Mouse (Mus musculus): ENCODE results near the gene Pih1d2. TPM values are rescaled to one million over a fixed set of nuclear protein-coding genes. Genes with fewer than 3 reads are reported as not detected.
"Not testable (repeated sequence)": the region's sequence is repeated elsewhere in the genome, so short reads cannot be mapped to it uniquely, and the experiment has no call there.

The Pih1d2 gene
- polyA plus RNA-seq, 1 experiment from 2014 or later = 5.6 TPM

DNA sequence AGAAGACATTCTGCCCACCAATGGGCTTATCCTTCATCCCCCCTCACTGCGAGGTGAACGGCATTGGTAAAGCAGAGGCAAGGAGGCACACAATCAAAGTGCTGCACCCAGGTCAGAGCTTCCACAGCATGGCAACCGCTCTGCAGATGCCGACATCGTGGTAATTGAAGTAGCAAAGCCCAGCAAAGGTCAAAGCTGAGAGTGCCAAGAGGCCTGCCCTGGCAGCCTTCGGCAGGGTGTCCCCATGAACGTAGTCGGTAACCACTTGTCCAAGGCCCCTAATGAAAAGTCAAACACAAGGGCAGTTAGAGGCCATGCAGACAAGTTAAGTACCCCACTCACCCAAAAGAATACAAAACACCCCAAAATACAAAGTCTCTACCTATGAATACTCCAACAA lies 20.1 kb upstream of the Pih1d2 start:
- Histone ChIP-seq H3K9ac (no peak overlapping the region), H3K27ac (no peak overlapping the region), H3K27me3 (replicated peaks) (no peaks in the 10 kb centered on the region), H3K4me2 (no peak overlapping the region), H3K36me3 (replicated peaks) (peaks cover 43% of the 10 kb centered on the region), H3K4me1 (peaks cover 6% of the 10 kb centered on the region), H3K9me3 (no peaks in the 10 kb centered on the region), H3K4me3 (no peak overlapping the region)
- ATAC-seq (replicated peaks) = no peak
- 95% methylated on average over 8 of the region's 8 CpGs for WGBS

DNA sequence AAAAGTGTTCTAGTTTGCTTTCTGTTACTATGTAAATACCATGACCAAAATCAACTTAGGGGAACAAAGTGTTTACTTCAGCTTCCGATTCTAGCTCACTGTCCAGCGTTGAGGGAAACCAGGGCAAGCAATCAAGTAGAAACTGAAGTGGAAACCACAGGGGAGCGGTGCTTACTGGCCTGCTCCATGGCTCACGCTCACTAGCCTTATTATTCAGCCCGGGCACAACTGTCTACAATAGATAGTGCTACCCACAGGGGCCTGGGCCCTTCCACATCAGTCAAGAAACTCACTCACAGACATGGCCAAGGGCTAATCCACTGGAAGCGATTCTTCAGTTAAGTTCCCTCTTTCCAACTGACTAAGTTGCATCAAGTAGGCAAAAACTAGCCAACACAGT lies 15.6 kb upstream of the Pih1d2 start:
- WGBS = 79% methylated on average over 6 of the region's 6 CpGs
- peaks cover 36% of the 10 kb centered on the region for H3K36me3 ChIP-seq (replicated peaks)
- H3K4me3 ChIP-seq = no peak overlapping the region

GRCm38 (mm10) chr9:50602055-50602845 lies 14.9 kb upstream of the Pih1d2 start:
- 91% methylated on average over 7 of the region's 7 CpGs for WGBS
- peak overlapping the region; percentile 77 for H3K4me3 ChIP-seq

More for the DNA sequence above, 15.6 kb upstream of the Pih1d2 start:
- no peak overlapping the region for H3K4me2 ChIP-seq
- H3K9ac ChIP-seq = no peak overlapping the region
- no peak for ATAC-seq (replicated peaks)
- peaks cover 31% of the 10 kb centered on the region for H3K4me1 ChIP-seq
- no peak overlapping the region for H3K27ac ChIP-seq
- no peaks in the 10 kb centered on the region for H3K9me3 ChIP-seq
- H3K27me3 ChIP-seq (replicated peaks) = no peaks in the 10 kb centered on the region

DNA sequence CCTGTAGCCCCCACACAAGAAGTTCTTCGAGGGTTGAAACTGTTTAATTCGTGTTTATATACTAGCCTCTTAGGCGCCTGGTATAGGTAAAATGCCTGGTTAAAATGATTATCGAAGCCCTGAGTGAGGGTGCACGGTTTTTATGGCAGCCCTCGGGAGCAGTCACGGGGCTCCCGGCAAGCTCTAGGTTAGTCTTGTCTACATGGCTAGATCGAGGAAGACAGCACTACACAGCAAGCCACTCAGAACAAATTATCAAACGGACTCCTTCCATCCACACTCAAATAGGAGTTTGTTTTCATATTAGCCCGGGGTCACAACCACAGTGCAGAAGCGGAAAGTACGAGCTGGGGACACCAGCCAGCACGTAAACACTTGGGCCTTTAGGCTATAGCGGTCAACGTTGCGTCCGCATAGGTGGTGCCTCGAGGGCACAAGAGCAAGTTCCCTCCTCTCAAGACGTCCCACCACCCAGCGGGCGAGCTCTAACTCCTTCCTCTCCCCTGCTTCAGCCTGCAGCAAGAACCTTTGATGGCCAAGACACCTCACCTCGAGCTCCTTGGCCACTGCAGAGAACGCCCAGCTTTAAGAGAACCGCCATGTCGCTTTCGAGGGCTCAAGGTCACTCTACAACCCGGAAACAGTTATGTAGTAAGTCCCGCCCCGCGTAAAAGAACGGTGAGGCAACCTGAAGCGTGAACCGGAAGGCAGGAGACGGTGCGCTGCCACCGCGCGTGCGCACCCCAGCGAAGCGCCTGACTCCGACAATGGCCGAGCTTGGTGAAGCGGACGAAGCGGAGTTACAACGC lies 13.7 kb upstream of the Pih1d2 start, which contains the start of the genes Sdhd and Timm8b:
Sdhd (minus strand) TSS at position 624 of the 809 bp plus-strand sequence.
Timm8b (plus strand) TSS at position 722 of the 809 bp plus-strand sequence.
- peaks cover 27% of the 10 kb centered on the region for H3K36me3 ChIP-seq (replicated peaks)
- peaks cover 31% of the 10 kb centered on the region for H3K4me1 ChIP-seq
- no peaks in the 10 kb centered on the region for H3K9me3 ChIP-seq
- peak within 1 kb of the TSS; percentile 90 for H3K9ac ChIP-seq
- peak within 1 kb of the TSS; percentile 83 for H3K4me2 ChIP-seq
- 1% methylated on average over 48 of the region's 48 CpGs for WGBS
- peak within 1 kb of the TSS; percentile 90 for H3K27ac ChIP-seq
- H3K27me3 ChIP-seq (replicated peaks) = no peaks in the 10 kb centered on the region
- H3K4me3 ChIP-seq = peak within 1 kb of the TSS; percentile 77
- peak; percentile 98 for ATAC-seq (replicated peaks)

More at GRCm38 (mm10) chr9:50602055-50602845, 14.9 kb upstream of the Pih1d2 start:
- Histone ChIP-seq H3K36me3 (replicated peaks) (peaks cover 31% of the 10 kb centered on the region), H3K27ac (no peak overlapping the region), H3K9ac (no peak overlapping the region), H3K4me1 (peaks cover 31% of the 10 kb centered on the region), H3K4me2 (peak overlapping the region; percentile 83), H3K9me3 (no peaks in the 10 kb centered on the region), H3K27me3 (replicated peaks) (no peaks in the 10 kb centered on the region)
- no peak for ATAC-seq (replicated peaks)

DNA sequence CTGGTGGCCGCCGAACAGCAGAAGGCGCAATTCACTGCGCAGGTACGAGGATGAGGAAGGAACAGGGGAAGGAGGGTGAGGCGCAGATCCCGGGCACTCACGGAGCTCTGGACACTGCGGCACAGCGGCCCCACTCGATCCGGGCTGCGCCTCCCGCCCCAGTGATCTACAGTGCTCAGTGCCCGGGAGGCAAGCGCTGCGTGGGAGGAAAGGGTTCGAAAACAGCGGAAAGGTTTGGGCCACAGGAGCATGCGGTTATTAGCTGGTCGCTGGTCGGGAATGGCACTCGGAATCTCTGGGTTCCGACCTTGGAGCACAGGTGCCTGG lies 13.2 kb upstream of the Pih1d2 start:
- H3K27ac ChIP-seq = peak overlapping the region; percentile 90
- ATAC-seq (replicated peaks) = peak; percentile 92
- 1% methylated on average over 24 of the region's 24 CpGs for WGBS

GRCm38 (mm10) chr9:50604338-50604737 lies 12.8 kb upstream of the Pih1d2 start:
- Histone ChIP-seq H3K36me3 (replicated peaks) (peaks cover 20% of the 10 kb centered on the region; the same call in 1 of the 2 replicates), H3K27me3 (replicated peaks) (no peaks in the 10 kb centered on the region), H3K4me3 (peak overlapping the region; percentile 77), H3K4me2 (peak overlapping the region; percentile 83), H3K9me3 (no peaks in the 10 kb centered on the region), H3K27ac (peak overlapping the region; percentile 90), H3K4me1 (peaks cover 31% of the 10 kb centered on the region), H3K9ac (peak overlapping the region; percentile 90)
- 0 out of 2 replicates have a peak, but pooled peaks have one; percentile 4 for ATAC-seq (replicated peaks)
- 4% methylated on average over 6 of the region's 6 CpGs for WGBS

More for the DNA sequence above, 13.2 kb upstream of the Pih1d2 start:
- peak overlapping the region; percentile 90 for H3K9ac ChIP-seq
- H3K4me1 ChIP-seq = peaks cover 31% of the 10 kb centered on the region
- H3K36me3 ChIP-seq (replicated peaks) = peaks cover 23% of the 10 kb centered on the region; the same call in 1 of the 2 replicates
- peak overlapping the region; percentile 77 for H3K4me3 ChIP-seq
- no peaks in the 10 kb centered on the region for H3K27me3 ChIP-seq (replicated peaks)
- peak overlapping the region; percentile 83 for H3K4me2 ChIP-seq
- no peaks in the 10 kb centered on the region for H3K9me3 ChIP-seq

- Histone ChIP-seq H3K27me3 (replicated peaks) (no peaks in the 10 kb centered on the region), H3K9me3 (no peaks in the 10 kb centered on the region), H3K4me2 (no peak overlapping the region), H3K4me1 (peaks cover 14% of the 10 kb centered on the region), H3K36me3 (replicated peaks) (peaks cover 54% of the 10 kb centered on the region), H3K27ac (no peak overlapping the region), H3K9ac (no peak overlapping the region), H3K4me3 (no peak overlapping the region)
- WGBS = 87% methylated on average over 4 of the region's 4 CpGs
- ATAC-seq (replicated peaks) = no peak
Observed at GRCm38 (mm10) chr9:50612115-50612514, 5.0 kb upstream of the Pih1d2 start.

DNA sequence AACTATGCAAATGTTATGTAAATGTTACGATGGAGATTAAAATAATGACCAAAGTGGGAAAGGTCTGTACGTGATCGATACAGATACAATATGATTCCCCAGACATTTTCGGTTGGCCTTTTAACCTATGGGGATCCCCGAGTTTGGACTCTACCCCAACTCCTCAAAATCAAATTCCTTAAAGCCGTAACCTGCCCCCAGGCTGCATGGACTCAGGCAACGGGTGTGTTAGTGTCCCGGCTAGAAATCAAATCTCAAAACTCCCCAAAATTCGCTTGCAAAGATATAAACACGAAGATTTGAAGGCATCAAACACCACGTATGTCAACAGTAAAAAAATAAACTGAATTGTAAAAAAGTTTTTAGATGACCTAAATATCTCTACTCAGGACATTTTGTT lies 960 bp upstream of the Pih1d2 start:
- ATAC-seq (replicated peaks) = no peak
- peak overlapping the region; percentile 85 for H3K9ac ChIP-seq
- H3K4me2 ChIP-seq = peak overlapping the region; percentile 82
- H3K4me3 ChIP-seq = peak overlapping the region; percentile 71
- WGBS = 41% methylated on average over 11 of the region's 11 CpGs
- no peaks in the 10 kb centered on the region for H3K9me3 ChIP-seq
- no peak overlapping the region for H3K27ac ChIP-seq
- H3K36me3 ChIP-seq (replicated peaks) = peaks cover 32% of the 10 kb centered on the region
- H3K27me3 ChIP-seq (replicated peaks) = no peaks in the 10 kb centered on the region
- peaks cover 19% of the 10 kb centered on the region for H3K4me1 ChIP-seq

DNA sequence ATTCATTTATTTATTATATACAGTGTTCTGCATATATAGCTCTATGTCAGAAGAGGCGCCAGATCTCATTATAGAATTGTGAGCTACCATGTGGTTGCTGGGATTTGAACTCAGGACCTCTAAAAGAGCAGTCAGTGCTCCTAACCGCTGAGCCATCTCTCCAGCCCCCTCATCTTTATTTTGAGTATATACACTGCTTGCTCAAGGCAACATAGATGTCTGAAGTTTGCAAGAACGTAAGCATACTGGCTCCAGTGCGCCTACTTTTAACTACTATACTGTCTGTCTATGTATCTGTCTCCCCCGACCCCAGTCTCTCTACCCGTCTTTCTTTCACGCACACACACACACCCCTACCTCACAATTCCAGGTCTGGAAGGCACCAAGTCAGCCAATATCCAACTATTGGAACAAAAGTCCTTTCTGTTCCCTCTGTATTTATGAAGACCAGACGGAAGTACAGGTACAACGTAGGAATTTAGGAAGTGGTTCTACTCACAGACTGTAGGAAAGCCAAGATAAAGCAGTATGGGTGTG lies 741 bp downstream of the Pih1d2 start:
- no peak overlapping the region for H3K9ac ChIP-seq
- peak overlapping the region; percentile 71 for H3K4me3 ChIP-seq
- 62% methylated on average over 9 of the region's 9 CpGs for WGBS

GRCm38 (mm10) chr9:50630903-50631302 lies 13.8 kb downstream of the Pih1d2 start:
- not testable (repeated sequence) for H3K27me3 ChIP-seq (replicated peaks); H3K4me3 ChIP-seq; H3K4me1 ChIP-seq; H3K27ac ChIP-seq; H3K9ac ChIP-seq; H3K9me3 ChIP-seq; H3K4me2 ChIP-seq; ATAC-seq (replicated peaks)
- peaks cover 16% of the 10 kb centered on the region for H3K36me3 ChIP-seq (replicated peaks)
- 92% methylated on average over 6 of the region's 8 CpGs for WGBS

More for the DNA sequence above, 741 bp downstream of the Pih1d2 start:
- peak; percentile 43; the same call in 1 of the 2 replicates for ATAC-seq (replicated peaks)
- Histone ChIP-seq H3K27ac (no peak overlapping the region), H3K9me3 (no peaks in the 10 kb centered on the region), H3K4me1 (peaks cover 19% of the 10 kb centered on the region), H3K36me3 (replicated peaks) (peaks cover 20% of the 10 kb centered on the region), H3K27me3 (replicated peaks) (no peaks in the 10 kb centered on the region), H3K4me2 (peak overlapping the region; percentile 82)

GRCm38 (mm10) chr9:50632016-50632688 lies 15.0 kb downstream of the Pih1d2 start:
- no peak overlapping the region for H3K4me2 ChIP-seq
- H3K9me3 ChIP-seq = no peaks in the 10 kb centered on the region
- no peak overlapping the region for H3K4me3 ChIP-seq
- ATAC-seq (replicated peaks) = no peak
- no peak overlapping the region for H3K27ac ChIP-seq
- H3K4me1 ChIP-seq = no peaks in the 10 kb centered on the region
- no peak overlapping the region for H3K9ac ChIP-seq
- 84% methylated on average over 6 of the region's 6 CpGs for WGBS
- H3K36me3 ChIP-seq (replicated peaks) = peaks cover 25% of the 10 kb centered on the region
- H3K27me3 ChIP-seq (replicated peaks) = no peaks in the 10 kb centered on the region
